Mouse (Mus musculus): Measurements from ENCODE around the gene Dpf1.

Dpf1 gene

DNA sequence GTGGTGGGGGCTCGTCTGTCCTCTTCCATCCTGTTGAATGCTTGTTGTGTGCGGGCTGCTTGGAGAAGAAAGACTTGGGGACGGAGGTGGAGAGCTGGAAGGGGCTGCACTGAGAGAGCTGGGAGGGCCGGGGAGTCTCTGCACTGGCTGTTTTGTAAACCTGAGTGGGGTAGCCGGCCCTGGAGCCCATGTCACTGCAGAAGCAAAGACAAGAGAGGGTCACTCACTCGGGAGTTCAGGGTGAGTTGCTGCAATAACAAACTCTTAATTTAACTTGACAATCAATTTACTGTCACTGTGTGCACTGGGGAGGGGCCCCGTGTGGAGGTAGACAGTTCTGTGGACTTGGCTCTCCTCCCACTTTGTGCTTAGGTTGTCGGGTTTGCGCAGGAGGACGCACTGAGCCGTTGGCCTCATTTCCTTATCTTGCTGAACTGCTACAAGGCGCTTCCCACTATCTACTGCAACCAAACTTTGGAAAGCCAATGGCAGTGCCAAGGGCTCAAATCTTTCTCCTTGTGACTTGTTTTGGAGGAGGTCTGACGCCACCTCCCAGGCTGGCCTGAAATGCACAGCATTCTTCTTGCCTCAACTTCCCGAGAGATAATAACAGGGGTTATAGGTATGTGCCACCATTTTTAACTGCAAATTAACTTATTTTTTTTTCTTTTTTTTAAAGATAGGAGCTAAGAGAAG lies 35.4 kb downstream of the Dpf1 start:
- in situ Hi-C loops (cut with MseI, MboI): no loop called here

DNA sequence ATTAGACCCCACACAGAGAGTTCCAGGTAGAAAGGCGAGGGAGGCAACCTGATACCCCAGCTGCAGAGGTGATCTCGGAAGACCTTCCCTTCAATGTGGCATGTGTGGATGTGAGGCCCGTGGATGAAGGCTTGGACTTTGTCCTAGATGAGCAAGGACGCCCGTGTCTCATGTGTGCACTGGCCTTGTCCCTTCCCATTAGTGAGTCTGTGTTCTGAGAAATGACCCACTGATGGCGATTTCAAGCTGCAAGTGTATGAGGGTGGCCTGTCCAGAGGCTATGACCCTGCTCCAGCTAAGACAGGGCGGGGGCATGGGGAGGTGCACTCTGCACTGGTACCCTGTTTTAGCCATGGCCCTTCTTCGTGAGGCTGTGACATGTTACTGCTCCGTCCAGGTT lies 36.5 kb downstream of the Dpf1 start:
- in situ Hi-C loops (cut with MseI, MboI): no loop called here

DNA sequence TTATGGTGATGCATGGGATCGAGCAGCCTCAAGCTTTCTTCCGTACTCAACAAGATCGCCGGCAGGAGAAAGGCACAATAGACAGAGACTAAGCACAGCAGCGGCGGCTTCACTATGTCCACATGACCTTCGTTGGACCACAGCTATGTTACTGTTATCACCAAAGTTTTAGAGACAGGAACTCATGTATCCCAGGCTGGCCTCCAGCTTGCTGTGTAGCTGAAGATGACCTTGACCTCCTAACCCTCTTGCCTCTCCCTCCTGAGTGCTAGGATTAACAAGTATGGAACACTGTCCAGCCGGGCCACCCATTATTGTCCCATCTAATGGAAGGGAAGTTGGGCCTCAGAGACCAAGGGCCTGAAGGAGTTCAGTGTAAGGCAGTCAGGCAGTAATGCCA lies 37.1 kb downstream of the Dpf1 start:
- in situ Hi-C loops (cut with MseI, MboI): no loop called here

DNA sequence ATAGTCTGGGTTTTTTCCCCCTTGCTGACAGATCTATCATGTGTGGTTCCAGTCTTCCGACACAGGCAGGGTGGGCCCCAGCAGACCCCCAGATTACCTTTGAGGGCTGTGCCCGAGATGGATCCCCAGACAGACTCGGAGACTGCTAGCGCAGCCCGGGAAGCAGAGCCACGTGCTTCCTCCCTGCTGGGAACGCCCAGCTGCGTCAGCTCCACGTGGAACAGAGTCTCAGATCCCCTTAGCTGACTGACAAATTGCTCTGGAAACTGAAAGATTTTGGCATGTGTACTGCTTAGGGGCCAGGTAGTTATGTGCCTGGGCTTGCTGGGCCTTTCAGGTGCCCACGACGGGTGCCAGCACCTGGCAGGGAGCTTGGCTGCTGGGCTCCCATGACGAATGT lies 38.0 kb downstream of the Dpf1 start:
- in situ Hi-C loops (cut with MseI, MboI): no loop called here

DNA sequence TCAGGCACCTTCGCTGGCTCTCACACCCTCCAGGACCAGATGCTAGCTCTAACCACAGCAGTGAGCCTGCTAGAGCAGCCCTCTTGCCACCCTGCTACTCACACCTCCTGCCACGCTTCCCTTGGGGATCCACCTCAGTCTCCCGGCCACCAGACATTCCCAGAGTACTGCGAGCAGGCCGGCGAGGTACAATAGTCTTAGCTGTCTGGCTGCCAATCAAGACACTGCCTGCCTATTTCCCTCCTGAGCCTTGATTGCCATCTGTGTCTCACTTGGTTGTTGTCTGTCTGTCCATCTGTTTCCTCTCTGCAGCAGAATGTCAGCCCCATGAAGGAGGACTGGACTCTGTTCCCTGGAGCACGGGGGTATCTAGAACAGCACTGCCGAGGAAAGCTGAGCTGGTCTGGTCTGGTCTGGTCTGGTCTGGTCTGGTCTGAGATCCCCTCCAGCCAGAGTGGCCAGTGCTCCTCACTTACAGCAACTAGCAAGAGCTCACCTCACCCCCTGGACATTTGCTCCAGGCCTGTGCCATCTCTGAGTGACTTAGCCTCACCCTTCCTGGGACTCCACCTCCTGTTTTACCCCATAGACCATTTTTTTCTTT lies 38.8 kb downstream of the Dpf1 start:
- in situ Hi-C loops (cut with MseI, MboI): no loop called here

DNA sequence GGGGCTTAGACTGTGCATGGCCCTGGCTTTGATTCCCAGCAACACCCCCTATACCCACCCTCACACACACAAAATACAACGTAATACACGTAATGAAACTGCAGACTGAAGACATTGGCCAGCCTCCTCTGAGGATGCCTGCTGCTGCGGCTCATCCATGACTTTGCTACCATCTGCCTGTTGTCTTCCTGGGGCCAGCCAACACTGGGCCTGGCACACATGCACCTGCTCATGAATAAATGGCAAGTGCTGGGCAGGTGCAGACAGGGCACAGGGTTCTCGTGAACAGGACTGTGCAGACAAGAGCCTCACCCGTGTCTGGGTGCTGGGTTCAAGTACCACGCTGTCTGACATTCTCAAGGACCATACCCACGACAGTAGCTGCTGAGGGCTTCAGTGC lies 40.0 kb downstream of the Dpf1 start:
- in situ Hi-C loops (cut with MseI, MboI): no loop called here

- in situ Hi-C loops (cut with MseI, MboI): no loop called here
Observed at GRCm38 (mm10) chr7:29345534-29345933, 41.8 kb downstream of the Dpf1 start.

DNA sequence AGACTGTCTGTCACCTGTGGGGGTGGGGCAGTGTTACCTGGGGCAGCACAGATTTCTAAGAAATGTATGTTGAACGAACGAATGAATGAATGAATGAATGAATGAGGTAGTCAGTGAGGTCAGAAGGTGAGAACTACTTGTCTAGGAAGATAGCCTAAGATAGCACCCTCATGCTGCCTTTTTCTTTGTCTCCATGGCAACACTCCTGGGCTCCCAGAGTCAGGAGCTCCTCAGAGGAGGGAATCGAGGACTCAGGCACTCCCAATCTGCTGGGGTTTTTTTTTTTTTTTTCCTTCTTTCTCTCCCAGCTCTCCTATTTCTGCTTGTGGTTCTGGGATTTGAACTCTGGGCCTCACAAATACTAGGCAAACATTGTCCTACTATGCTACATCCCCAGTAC lies 42.5 kb downstream of the Dpf1 start:
- in situ Hi-C loops (cut with MseI, MboI): no loop called here

DNA sequence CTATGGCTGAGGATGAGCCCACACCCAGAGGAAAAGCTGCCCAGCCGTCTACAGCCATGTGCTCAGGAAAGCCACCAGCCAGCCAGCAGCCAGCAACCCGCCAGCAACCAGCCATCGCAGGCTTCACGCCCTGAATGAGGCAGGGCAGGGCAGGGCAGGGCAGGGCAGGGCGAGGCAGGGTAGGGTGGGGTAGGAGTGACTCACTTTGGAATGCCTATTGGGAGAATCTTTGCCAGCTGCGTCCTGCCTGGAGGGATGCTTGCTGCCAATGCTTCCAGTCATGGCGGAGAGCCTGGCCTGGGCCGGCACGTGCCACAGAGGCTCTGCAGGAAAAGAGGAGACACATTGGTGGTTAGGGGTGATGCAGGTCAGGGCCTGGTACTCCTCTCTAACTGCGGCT lies 46.7 kb downstream of the Dpf1 start:
- in situ Hi-C loops (cut with MseI, MboI): no loop called here

DNA sequence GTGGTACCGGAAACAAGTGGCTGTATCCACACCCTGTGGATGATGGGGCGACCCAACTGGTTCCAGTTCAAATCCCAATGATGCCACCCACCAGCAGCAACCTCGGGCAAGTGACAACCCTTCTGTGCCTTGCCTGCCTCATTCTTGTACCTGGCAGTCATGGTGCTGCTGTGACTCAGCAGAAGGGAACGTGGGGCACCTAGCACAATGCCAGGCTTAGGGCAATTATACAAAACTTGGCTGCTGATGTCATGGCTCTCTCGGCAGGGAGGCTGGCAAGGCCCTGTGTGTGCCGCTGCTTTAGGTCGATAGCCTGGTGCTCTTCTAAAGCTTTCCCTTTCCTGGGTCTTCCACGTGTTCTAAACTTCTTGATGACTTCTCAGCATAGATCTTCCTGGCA lies 48.5 kb downstream of the Dpf1 start:
- in situ Hi-C loops (cut with MseI, MboI): no loop called here

DNA sequence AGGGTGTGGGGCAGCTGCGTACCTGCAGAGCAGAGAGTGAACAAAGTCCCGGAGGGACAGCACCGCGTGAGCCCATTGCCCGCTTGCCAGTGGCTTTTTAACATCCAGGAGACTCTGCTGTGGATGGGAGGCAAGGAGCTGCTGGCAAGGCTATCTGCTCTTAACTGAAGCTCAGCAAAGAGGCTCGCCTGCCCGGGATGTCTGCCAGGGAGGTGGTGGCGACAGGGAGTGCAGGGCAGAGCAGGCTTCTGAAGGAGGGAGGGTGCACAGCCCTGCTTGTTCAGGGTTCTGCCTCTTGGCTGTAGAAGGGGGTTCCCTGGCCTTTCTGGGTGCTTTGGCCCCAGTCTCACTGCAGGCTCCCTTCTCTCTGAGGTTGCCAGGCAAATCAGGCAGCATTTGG lies 50.4 kb downstream of the Dpf1 start:
- in situ Hi-C loops (cut with MseI, MboI): no loop called here

- in situ Hi-C loops (cut with MseI, MboI): no loop called here
Observed at GRCm38 (mm10) chr7:29355406-29355805, 51.7 kb downstream of the Dpf1 start.

DNA sequence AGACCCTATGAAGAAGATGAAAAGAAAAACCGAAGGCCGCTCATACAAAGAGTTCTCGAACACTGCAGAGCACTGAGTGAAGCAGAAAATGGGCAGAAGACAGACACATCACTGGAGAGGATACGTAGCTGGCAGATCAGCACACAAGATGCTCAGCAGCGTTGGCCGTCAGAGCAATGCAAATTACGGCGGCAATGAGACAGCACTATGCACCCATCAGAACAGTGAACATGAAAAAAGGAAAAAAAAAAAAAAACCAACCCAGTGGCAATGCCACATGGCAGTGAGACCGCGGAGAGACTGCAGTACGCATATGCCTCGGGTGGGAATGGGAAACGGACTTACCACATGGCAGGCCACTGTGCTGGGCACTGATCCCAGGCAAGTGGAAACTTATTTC lies 57.7 kb downstream of the Dpf1 start:
- in situ Hi-C loops (cut with MseI, MboI): no loop called here

DNA sequence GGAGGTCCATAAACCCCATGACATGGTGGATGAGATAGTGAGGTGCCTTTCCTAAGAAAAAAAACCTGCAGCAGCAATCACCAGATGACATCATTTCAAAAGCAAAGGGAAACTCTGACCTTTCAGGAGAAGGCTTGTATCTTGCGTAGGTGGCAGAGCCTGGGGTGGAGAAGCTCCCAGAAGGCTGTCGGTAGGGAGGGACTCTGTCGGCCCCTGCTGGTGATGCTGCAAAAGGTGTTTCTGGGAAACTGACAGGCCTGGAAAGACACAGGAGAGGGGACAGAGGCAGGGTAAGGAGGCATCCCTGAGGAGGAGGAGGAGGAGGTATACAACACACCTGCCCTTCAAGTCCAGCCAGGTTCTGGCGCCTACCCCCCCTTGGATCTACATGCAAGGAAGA lies 60.3 kb downstream of the Dpf1 start:
- in situ Hi-C loops (cut with MseI, MboI): no loop called here

DNA sequence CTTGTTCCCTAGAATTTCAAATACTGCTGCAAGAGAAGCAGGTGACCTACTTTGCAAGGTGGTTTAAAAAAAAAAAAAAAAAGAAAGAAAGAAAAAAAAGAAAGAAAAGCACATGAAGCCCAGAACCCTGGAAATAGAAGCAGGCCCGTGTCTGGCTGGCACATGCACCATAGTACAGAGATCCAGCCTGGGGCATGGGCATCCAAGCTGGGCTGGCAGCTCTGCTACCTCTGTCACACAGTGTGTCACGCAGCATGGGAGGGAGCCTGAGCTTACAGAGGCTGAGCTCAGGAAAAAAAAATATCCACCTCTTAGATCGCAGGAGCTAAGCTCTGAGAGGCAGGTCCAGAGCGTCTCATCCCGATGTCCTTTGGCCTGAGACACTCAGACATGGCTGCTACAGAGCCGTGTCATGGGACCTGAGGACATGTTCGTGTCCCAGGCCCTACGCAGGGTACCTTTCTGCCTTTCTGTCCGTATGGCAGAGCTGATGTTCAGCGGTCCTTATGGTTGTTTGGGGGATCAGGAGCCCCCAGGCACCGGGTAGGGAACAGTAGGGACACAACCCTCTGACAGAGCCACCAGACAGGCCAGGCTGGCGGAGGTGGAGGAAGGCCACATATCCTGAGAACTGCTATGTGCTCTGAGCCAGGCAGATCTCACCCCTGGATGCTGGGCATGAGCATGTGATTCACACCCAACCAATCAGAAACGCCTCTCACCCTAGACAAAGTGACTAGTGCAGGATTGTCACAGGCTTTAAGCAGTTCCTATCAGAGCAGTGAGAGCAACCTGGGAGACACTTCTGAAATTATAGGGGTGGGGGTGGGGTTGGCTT lies 63.6 kb downstream of the Dpf1 start:
- in situ Hi-C loops (cut with MseI, MboI): no loop called here
